Mouse (Mus musculus): Measurements from ENCODE around the gene Lig3.
A peak's percentile ranks its signal among the peaks of the same experiment; 100 is the strongest.

The Lig3 gene

GRCm38 (mm10) chr11:82780983-82781903 lies at the start of gene Lig3:
Gene Lig3 (plus strand): TSS chr11:82781108.
- DNase-seq (ENCODE audit: low spot score in 2 of 2), result peak; percentile 91 to 95

- no peak for DNase-seq (ENCODE audit: low spot score in 2 of 2)
Observed at GRCm38 (mm10) chr11:82734227-82734626, 46.7 kb upstream of the Lig3 start.

- no peak for DNase-seq (ENCODE audit: low spot score in 2 of 2)
Observed at GRCm38 (mm10) chr11:82739006-82739405, 41.9 kb upstream of the Lig3 start.

- peak; percentile 6 to 10 for DNase-seq (ENCODE audit: low spot score in 2 of 2)
Observed at GRCm38 (mm10) chr11:82746138-82746537, 34.8 kb upstream of the Lig3 start.

GRCm38 (mm10) chr11:82746857-82747366 lies 34.0 kb upstream of the Lig3 start:
- DNase-seq (ENCODE audit: low spot score in 2 of 2), result no peak

- no peak for DNase-seq (ENCODE audit: low spot score in 2 of 2)
Observed at GRCm38 (mm10) chr11:82752349-82753115, 28.4 kb upstream of the Lig3 start.

- no peak for DNase-seq (ENCODE audit: low spot score in 2 of 2)
Observed at GRCm38 (mm10) chr11:82755919-82756318, 25.0 kb upstream of the Lig3 start.

GRCm38 (mm10) chr11:82762286-82762829 lies 18.6 kb upstream of the Lig3 start:
- DNase-seq (ENCODE audit: low spot score in 2 of 2), result no peak

- no peak for DNase-seq (ENCODE audit: low spot score in 2 of 2)
Observed at GRCm38 (mm10) chr11:82763261-82763660, 17.6 kb upstream of the Lig3 start.

GRCm38 (mm10) chr11:82763742-82764437 lies 17.0 kb upstream of the Lig3 start, which contains the start of the genes Cct6b and Zfp830:
Gene Cct6b (minus strand): TSS chr11:82764321.
Gene Zfp830 (plus strand): TSS chr11:82764345.
- peak; percentile 88 to 95 for DNase-seq (ENCODE audit: low spot score in 2 of 2)

GRCm38 (mm10) chr11:82764438-82764924 lies 16.4 kb upstream of the Lig3 start:
- DNase-seq (ENCODE audit: low spot score in 2 of 2), result no peak

GRCm38 (mm10) chr11:82780134-82780533 lies 774 bp upstream of the Lig3 start:
- no peak for DNase-seq (ENCODE audit: low spot score in 2 of 2)

- no peak for DNase-seq (ENCODE audit: low spot score in 2 of 2)
Observed at GRCm38 (mm10) chr11:82782197-82782596, 1.3 kb downstream of the Lig3 start.

GRCm38 (mm10) chr11:82783453-82783852 lies 2.5 kb downstream of the Lig3 start:
- DNase-seq (ENCODE audit: low spot score in 2 of 2), result no peak

GRCm38 (mm10) chr11:82806656-82807055 lies 25.7 kb downstream of the Lig3 start:
- DNase-seq (ENCODE audit: low spot score in 2 of 2), result no peak

- no peak for DNase-seq (ENCODE audit: low spot score in 2 of 2)
Observed at GRCm38 (mm10) chr11:82807370-82807769, 26.5 kb downstream of the Lig3 start.

GRCm38 (mm10) chr11:82808485-82808884 lies 27.6 kb downstream of the Lig3 start:
- no peak for DNase-seq (ENCODE audit: low spot score in 2 of 2)

GRCm38 (mm10) chr11:82819350-82819749 lies 38.4 kb downstream of the Lig3 start:
- peak in 1 of 2 experiments; percentile 17 for DNase-seq (ENCODE audit: low spot score in 2 of 2)

- DNase-seq (ENCODE audit: low spot score in 2 of 2), result no peak
Observed at GRCm38 (mm10) chr11:82820788-82821456, 40.0 kb downstream of the Lig3 start.

GRCm38 (mm10) chr11:82826818-82827217 lies 45.9 kb downstream of the Lig3 start:
- DNase-seq (ENCODE audit: low spot score in 2 of 2), result no peak
